Mouse (Mus musculus) urinary bladder, adult 2 months (tissue): ENCODE results near the gene Gm9112. TPM values are rescaled to one million over a fixed set of nuclear protein-coding genes. Genes with fewer than 3 reads are reported as not detected.
"Not testable (repeated sequence)": the region's sequence is repeated elsewhere in the genome, so short reads cannot be mapped to it uniquely, and the experiment has no call there.

ENCODE experiments used
- DNase-seq: peaks from one replicate; pipeline ENCODE4 v3.0.0; 2022; ENCODE audit warnings: low spot score
- polyA plus RNA-seq: library from polyadenylated mRNA; depleted of rRNA; stranded (reverse); fragments of >200 nt; gene quantifications from 2 replicates; pipeline ENCODE4 v1.2.3, GENCODE M21; 2012; rRNA removed

Gene Gm9112
- not detected in 2 replicates for polyA plus RNA-seq

- DNase-seq: not testable (repeated sequence)
Observed at GRCm38 (mm10) chrX:102707535-102707934, at the start of gene Gm9112, which contains the start of gene Dmrtc1b. Gene Gm9112, minus strand, starts transcription at chrX:102707635. Gene Dmrtc1b, plus strand, starts transcription at chrX:102707865.

DNA sequence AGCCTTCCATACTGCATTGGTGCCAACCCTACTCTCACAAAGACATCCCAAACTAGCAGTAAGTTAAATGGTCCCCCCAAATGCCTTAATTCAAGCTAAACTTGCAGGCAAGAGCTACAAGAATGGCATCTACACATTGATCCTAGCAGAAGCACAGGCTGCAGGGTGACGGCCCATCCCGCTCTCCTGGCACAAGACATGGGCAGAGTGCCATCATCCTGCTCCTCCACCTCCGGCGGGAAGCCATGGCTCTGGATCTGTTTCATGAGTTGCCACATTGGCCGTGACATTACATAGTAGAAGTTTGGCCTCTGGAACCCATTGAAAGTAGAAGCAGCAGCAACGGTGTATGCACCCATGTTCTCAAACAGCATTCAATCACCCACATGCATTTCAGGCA, 16.8 kb upstream of the Gm9112 start:
- not testable (repeated sequence) for DNase-seq

- not testable (repeated sequence) for DNase-seq
Observed at GRCm38 (mm10) chrX:102700636-102701035, 6.8 kb downstream of the Gm9112 start.

DNA sequence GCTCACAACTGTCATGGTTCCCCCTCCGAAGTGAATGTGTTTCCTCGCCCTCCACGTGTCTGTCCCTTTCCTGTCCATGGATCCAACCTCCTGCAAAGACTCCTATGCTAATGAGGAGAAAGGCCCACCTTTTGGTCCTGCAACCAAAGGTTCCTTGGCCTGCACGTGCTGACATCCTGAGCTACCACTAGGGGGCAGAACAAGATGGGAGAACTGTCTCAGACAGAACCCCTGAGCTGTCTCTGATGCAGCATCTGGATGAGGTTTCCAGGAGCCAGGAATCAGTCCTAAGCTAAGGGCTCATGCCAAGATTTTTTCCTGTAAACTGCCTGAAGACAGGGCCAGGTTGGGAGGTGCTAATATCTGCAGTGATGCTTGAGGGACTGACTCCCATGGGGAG, 18.2 kb downstream of the Gm9112 start:
- DNase-seq: not testable (repeated sequence)

- DNase-seq: not testable (repeated sequence)
Observed at GRCm38 (mm10) chrX:102686872-102687271, 20.6 kb downstream of the Gm9112 start, which contains the start of gene Gm3880. Gene Gm3880, minus strand, starts transcription at chrX:102686972.

DNA sequence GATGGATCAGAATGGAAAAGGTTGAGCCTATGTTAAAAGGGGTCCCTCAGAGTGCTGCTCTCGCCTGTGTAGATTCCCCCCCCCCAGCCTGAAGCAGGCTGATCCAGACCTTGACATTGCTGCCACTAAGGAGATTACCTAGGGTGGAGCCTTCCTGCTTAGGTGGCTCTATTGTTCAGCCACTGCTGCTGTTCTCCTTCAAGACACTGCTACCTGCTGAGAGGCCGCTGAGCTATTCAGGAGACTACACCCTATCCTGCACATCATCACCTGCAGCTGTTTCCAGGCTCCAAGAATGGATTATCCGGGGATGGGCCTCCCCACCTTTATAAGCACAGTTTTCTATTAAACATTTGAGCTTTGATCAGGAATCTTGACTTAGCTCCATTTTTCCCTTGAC, 22.7 kb downstream of the Gm9112 start:
- not testable (repeated sequence) for DNase-seq

DNA sequence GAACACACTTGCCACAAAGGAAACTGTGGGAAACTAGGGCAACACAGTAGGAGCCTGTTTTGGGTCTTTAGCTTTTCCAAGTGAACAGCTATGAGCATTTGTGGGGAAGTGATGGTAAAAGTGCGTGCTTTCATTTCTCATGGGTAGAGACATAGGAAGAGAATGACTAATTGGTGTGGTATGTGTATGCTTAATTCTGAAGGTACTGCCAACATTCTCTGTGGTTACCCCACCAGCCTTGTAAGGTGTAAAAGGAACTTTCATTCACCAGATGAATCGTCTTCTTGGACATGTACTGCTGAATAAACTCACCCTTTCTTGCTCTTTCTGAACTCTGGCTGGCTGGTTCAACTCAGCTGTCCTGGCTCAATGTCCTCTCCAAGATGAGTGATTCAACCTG, 40.8 kb downstream of the Gm9112 start:
- DNase-seq: no peak

DNA sequence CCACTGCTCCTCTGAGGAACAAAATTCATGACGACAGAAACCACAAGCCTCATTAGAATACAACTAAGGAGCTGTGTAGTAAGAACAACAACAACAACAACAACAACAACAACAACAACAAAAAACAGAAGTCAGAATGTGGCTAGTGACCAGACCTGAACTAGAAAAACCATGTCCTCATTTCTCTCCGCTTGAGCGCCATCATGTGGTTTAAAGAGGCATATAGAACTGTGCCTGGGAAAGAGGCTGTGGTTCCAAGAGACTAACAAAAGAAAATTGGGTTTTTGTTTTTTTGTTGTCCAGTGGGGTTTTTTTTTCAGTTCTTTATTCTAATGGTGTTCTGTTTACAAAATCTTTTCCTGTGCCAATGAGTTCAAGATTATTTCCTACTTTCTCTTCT, 46.7 kb downstream of the Gm9112 start:
- no peak for DNase-seq

Other genes starting within 250 kb of the Gm9112 start
- gene Hdac8, start 202.3 kb downstream of the Gm9112 start, polyA plus RNA-seq: 14.0 and 15.6 TPM in 2 replicates
- gene Phka1, start 63.4 kb downstream of the Gm9112 start, polyA plus RNA-seq: 12.0 and 13.4 TPM in 2 replicates
- not detected in 2 replicates for gene Gm3880, start 20.7 kb downstream of the Gm9112 start, polyA plus RNA-seq
- not detected in 2 replicates for gene Dmrtc1b, start 230 bp upstream of the Gm9112 start, polyA plus RNA-seq
- gene Dmrtc1c1, start 95.3 kb upstream of the Gm9112 start, polyA plus RNA-seq: not detected in 2 replicates
- not detected in 2 replicates for gene Dmrtc1c2, start 147.0 kb upstream of the Gm9112 start, polyA plus RNA-seq
- gene 1700031F05Rik, start 160.3 kb upstream of the Gm9112 start, polyA plus RNA-seq: not detected in 2 replicates
- gene Dmrtc1a, start 201.1 kb upstream of the Gm9112 start, polyA plus RNA-seq: 1.9 and 2.8 TPM in 2 replicates
- not detected in 2 replicates for gene 1700011M02Rik, start 201.3 kb upstream of the Gm9112 start, polyA plus RNA-seq
- not detected in 2 replicates for gene 1700018G05Rik, start 220.7 kb upstream of the Gm9112 start, polyA plus RNA-seq